Mouse (Mus musculus) heart, adult 11 months (tissue): ENCODE data around the gene Gk2.

Experiments used
- DNase-seq: peaks from one replicate; pipeline ENCODE4 v3.0.0; 2022

Gene Gk2

GRCm38 (mm10) chr5:97456816-97457215, at the start of gene Gk2:
Gk2 (minus strand) TSS chr5:97457021.
- DNase-seq, result no peak

- DNase-seq, result no peak
Observed at GRCm38 (mm10) chr5:97498041-97498440, 41.2 kb upstream of the Gk2 start.

DNA sequence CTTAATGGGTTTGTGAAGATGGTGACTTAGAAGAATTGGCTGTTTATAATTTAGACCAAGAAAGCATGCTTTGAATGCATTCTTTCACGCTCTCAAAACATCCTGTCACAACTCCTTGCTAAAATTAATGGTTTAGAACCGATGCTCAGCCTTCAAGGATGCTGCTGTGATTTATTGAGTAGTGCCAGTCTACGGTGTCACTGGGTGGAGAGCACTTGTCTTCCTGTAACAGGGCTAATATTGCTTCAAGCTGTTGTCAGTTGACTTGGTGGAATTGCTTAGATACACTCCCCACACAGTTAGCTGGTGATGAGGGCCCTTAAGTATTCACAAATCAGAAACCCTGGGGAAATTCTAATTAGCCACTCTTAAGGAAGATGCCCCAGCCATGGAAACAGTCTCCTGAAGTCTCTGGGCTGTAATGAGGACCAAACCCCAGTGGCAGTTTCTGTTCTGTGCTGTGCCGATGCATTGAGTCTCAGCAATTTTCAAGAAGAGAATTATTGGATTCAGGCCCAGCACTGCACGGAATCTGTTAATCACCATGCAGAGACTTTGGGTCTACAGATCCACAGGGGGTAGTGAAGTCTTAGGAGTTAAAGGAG, 38.8 kb upstream of the Gk2 start:
- DNase-seq, result no peak

- DNase-seq, result no peak
Observed at GRCm38 (mm10) chr5:97493421-97493820, 36.6 kb upstream of the Gk2 start.

GRCm38 (mm10) chr5:97486141-97486540, 29.3 kb upstream of the Gk2 start:
- DNase-seq, result no peak

DNA sequence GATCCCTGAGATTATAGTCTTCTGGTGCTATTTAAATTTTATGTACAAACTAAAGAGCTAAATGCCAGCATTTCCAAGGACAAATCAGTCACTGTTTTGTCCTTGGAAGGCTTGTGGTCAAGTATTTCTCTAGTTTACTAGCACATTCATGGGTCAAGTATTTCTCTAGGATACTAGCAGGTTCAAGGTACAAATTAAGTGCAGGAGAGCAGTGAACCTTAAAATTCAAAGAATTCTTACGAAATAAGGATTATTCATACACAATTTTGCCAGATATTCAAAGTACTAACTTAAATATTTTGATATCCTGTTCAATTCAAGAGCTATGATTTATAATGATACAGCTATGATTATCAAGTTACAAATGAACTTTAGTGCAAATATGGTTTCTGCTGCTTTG, 23.2 kb upstream of the Gk2 start:
- DNase-seq, result no peak

DNA sequence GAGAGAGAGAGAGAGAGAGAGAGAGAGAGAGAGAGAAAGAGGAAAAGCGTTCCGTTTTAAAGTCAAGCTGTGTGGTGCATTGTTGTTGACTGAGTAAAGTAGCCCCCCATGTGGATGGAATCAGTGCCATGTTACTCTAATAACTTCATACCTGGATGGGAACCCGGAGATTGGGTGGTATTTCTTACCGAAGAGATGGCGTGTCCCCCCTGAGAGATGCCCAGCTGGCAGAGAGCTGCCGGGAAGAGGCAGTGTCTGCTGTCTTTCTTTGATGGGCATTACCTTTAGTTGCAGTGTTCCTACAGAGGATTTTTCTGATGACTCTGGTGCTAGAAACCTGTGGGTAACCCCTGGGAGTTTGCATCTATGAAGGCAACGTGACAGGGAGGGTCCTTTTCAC, 10.4 kb upstream of the Gk2 start:
- DNase-seq, result no peak

GRCm38 (mm10) chr5:97466430-97467158, 9.8 kb upstream of the Gk2 start:
- DNase-seq, result no peak

DNA sequence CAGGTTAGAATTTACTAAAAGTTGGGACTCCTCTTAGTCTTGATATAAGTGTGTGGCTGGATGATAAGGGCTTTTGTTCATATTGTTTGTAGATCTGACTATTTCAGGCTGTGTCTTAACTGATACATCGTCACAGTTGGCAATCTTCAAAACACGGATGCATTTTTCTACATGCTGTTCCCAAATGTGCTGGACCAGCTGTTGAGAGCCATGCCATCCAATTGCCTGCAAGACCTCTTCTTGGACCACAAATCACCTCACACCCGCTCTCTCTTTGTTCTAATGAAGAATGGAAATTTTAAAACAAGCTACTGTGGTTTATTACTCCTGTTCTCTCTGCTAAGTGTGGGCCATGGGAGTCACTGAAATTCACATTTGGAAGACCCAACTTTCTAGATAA, 9.1 kb upstream of the Gk2 start:
- no peak for DNase-seq

- DNase-seq, result no peak
Observed at GRCm38 (mm10) chr5:97462856-97463255, 6.0 kb upstream of the Gk2 start.

- no peak for DNase-seq
Observed at GRCm38 (mm10) chr5:97451451-97451850, 5.4 kb downstream of the Gk2 start.

DNA sequence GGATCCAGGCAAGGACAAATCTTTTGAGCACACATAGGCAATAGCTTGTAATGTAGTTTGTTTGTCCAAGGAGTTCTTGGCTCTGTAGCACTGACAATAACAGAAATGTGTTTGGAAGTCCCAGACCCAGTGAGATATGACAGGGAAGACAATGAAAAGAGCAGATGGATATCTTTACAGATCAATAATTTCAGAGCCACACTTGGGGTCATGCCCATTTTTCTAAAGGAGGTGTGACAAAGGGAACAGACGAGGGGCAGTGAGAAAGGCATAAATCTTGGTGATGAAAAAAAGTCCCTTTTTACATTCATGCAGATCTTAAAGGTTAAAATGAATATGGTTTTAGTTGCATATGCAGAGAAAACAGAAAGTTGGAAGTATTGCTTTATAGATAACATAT, 12.6 kb downstream of the Gk2 start:
- no peak for DNase-seq

- DNase-seq, result no peak
Observed at GRCm38 (mm10) chr5:97432512-97432911, 24.3 kb downstream of the Gk2 start.

- DNase-seq, result no peak
Observed at GRCm38 (mm10) chr5:97429976-97430375, 26.8 kb downstream of the Gk2 start.

GRCm38 (mm10) chr5:97421669-97422068, 35.2 kb downstream of the Gk2 start:
- DNase-seq, result no peak

DNA sequence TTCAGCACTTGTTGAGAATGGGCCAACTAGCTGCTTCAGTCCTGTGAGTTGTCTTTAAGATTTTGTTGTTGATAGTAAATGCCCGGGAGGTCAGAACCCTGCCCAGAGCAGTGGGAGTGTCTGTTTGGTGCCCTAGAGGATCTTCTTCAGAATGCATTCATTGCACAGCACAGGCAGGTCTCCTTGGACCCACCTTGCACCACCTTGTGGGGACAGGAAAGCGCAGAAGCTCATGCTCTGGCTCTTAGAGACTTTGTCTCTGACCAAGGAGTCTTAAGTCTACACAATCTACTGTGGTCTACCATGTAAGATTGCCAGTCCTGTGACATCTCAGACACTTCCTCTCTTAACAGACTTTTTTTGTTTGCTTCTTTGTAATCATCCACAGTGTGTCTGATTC, 39.6 kb downstream of the Gk2 start:
- DNase-seq, result no peak

DNA sequence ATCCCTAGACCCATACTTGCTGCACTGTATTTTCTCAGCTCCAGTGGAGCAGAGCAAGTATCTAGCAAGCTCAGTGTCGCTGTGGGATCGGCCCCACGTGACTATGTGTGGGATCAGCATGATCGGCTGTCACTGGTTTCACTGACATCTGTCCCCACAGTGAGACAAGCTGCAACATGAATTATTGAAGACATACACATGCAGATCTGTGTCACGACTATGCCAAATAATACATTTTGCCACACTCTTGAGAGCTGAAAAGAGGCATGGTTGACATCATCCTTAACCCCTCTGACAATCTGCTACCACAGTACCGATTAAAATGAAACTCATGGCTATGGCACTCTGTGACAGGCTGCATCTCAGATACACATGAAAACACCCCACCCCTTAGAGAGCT, 41.0 kb downstream of the Gk2 start:
- no peak for DNase-seq

- no peak for DNase-seq
Observed at GRCm38 (mm10) chr5:97413716-97414115, 43.1 kb downstream of the Gk2 start.

GRCm38 (mm10) chr5:97410190-97410589, 46.6 kb downstream of the Gk2 start:
- no peak for DNase-seq

GRCm38 (mm10) chr5:97409234-97409704, 47.6 kb downstream of the Gk2 start:
- DNase-seq, result no peak
